Mouse (Mus musculus) ES-E14 (cell line): ENCODE data around the gene Ext2.

Experiments
- MAFK ChIP-seq: IDR thresholded peaks from 2 replicates; pipeline ENCODE4 v1.6.1; 2014; ENCODE audit warnings: mild to moderate bottlenecking, low read depth, low read length, inconsistent platforms; ENCODE audit not compliant: insufficient read depth
- ZC3H11A ChIP-seq: IDR thresholded peaks from 2 replicates; pipeline ENCODE4 v1.6.1; 2012; ENCODE audit warnings: low read depth, mild to moderate bottlenecking, inconsistent platforms, low read length, borderline replicate concordance

DNA sequence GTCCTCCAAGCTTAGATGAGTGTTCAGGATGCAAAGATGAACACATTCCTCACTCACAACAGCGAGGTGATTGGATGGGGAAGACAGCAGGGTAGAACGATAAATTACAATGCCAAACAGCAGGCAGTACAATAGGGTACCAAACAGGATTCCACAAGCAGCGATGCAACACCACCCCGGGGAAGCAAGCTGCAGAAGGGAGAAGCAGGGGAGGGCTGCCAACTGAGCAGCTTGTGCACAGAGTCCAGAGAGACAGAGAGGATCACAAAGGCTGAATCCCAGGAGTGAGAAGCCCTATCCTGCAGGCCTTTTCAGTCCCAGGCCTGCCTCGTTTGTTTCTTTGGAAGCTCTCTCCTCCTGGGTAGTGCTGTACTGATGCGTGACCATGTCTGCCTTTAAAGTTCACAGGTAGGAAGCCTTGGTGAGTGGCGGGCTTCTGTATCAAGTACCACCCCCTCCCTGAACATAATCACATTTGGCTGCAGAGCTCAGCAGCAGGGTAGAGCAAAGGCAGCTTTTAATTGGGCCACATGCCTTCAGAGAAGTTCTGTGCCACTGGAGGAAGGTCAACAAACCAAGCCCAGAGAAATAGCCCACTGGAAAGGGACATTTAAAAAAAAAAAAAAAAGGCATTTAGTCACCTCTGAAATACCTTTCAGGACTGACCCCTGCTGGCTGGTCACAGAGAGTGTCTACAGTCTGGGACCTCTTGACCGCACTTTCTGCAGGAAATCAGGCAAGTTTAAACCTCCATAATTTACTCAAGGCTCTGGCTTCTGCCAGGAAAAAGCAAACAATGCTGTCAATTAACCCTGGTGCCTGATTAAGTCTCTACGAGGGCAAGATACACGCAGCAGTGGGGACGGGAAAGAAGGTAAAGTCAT, 77.8 kb downstream of the Ext2 start:
- TF ChIP-seq ZC3H11A (no peak), MAFK (no peak)
